Mouse (Mus musculus) cerebellum, postnatal 25 days (tissue): ENCODE results near the gene Prkch.

Source experiments
- DNase-seq, 2 experiments: peaks; one replicate each; pipeline ENCODE4 v3.0.0; 2021; ENCODE audit warnings: mixed read lengths in 2 of 2

The Prkch gene

DNA sequence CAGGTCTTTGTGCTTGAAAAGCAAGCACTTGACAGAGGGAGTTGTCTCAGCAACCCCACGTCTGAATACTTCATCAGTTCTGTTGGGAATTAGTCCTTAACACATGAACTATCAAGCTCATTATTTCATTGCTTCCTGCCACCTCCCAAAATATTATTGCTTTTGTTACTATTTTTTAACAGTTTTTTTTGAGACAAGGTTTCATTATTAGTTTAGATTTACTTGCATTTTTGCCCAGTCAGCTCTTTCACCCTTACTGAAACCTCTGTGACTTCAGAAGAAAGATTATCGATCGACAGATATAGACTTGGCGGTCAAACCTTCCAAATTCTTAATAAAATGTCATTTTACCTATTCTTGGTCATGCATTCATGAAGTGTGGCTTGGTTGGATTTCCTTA lies 219.3 kb downstream of the Prkch start:
- DNase-seq, result no peak

DNA sequence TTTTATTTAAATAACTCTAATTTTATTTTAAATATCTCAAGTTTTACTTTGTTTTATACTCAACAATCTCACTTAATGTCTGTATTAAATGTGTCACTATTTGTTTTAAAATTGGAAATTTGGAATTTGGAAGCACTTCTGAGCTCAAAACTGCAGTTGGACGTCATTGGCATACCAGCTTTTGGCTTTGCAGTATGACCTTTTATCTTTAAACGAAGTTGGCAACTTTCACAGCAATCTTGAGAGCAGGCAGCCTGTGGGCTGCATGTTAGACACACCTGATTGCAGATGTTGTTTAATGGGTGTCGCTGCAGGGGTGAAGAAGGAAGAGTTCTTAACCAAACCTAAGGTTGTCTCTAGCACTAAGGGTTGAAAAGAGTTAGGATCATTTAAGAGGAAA lies 220.9 kb downstream of the Prkch start:
- no peak for DNase-seq

DNA sequence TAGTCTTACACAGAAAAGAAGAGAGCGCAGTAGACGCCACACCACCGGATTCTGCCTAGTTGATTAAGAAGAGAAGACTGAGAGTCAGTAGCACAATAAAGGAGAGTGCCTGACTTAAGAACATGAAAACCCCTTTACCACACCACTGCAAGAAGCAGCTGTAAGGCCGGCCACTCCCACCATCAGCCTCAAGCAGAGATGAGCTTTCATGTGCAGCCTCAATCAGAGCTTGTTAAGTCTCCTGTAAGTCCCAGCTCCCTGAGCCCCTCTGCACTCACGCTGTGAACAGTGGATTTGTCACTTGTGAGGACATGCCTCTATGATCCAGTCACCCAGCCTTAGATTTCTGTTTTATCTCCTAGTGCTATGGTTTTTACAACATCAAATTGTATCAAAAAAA lies 221.4 kb downstream of the Prkch start:
- no peak for DNase-seq

DNA sequence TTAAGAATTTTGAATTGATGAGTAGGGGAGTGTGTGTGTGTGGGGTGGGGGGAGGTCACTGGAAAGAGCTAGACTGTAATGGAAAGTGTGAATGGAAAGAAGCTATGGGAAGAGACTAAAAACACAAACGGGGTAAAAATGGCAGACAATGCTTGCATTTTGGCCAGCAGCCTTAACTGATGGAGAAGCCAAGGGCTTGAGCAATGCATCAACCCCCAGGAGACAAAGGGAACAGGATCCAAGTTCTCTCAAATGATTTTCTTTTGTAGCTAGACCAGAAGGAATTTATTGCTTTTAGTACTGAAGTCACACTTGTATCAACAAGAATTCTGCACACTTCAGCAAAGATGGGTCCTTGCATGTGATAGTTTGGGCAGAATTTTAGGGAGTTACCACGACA lies 222.6 kb downstream of the Prkch start:
- no peak for DNase-seq

DNA sequence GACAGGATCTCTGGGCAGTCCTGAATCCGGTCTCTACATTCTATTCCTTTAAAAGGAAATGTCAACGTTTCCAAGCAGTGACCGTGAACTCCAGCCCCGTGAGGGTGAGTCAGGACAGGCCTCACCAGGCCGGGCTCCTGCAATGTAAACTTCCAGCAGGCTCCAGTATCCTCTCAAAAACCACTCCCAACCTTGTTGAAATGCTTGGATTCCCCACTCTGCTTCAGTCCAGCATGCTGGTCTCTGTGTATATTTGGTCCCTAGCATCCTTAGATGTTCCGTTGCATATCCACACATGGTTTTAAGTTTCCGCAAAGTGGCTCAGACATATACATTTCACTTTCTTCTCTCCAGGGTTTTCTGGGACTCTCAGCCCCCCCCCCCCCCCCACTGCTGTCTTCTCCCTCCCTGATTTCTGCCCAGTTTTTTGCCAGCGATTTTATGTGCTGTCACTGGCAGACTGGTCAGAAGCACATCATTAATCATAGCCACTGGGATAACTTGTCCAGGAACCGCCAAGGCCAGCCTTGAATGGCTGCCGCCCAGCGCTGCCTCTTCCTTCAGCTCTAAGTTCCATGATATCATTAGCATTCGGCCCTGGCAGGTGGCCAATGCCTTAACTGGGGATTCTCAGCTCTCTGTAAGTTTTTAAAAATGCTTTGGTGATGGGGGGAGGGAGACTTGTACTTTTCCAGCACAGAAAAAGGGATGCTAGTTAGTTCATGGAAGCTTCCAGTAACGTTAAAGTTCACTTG lies 225.6 kb downstream of the Prkch start:
- DNase-seq, result peak in 1 of 2 experiments; percentile 44

DNA sequence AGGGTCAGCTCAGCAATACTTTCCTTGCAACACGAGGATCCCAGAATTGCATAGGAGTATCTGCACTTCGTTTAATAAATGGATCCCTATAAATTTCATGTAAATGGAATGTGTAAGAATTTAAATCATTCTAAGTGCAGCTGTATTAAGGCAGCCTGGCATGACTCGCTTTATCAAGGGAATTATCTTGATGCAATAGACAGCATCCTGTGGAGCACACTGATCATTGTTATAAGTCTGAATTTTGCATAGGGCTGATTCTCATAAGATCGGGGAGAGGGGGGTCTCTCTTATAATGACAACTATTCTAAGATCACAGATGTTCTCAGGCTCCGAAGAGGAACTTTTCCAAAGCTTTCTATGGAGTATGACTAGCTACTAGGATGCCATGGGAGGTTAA lies 226.3 kb downstream of the Prkch start:
- DNase-seq, result no peak

DNA sequence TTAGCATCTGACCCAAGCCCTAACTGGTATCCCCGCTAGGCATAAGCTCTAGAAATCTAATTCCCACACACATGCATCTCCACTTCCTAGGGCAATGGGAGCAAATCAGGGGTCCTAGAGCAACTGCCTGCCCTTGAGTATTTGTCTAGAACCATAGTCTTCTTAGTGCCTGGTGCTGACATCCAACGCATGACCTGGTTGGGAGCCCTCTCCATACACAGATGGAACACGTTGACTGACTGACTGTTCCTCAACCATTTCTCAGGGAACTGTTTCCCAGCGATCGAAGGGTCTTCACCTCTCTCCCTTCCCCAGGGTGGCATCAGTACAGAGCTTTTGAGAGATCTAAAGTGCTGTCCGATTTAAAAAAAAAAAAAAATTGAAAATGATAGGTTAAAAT lies 227.6 kb downstream of the Prkch start:
- no peak for DNase-seq

DNA sequence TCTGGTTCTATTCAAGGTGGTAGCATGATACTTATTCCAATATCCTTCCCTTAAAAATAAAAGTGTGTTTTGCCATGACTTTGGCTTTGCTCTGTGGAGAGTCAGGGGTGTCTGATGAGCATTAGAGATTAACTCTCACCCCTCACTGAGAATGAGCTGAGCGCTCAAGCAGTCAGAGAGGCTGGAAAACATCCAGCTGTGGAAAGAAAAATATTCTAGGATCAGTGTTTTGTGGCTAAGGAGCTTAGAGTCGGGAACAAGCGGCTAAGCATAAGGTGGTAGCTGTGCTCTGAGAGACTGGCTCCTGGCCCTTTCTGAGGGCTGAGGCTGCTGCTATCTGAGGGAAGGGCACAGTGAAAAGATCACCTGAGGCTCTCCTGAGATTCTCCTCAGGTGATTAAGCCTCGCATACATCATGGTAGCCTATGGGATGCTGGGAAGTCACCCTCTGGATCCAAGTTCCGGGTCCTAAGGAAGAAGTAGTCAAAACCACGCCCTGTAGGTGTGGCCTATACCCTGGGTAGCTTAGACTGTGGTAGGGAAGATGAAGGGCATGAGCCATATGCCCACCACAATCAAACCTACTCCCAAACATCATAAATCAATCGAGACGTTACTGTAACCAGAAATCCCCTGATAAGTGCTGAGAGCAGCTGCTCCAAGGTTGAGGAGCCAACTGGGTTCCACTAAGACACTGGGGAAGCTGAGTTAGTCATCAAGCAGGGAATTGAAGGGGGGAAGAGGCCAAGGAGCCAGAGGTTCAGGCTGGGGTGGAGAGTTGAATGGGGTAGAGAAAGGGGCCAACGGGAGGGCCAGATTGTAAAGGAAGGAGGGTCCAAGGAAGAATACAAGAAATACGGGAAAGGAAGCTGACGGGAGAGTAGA lies 228.7 kb downstream of the Prkch start:
- no peak for DNase-seq

DNA sequence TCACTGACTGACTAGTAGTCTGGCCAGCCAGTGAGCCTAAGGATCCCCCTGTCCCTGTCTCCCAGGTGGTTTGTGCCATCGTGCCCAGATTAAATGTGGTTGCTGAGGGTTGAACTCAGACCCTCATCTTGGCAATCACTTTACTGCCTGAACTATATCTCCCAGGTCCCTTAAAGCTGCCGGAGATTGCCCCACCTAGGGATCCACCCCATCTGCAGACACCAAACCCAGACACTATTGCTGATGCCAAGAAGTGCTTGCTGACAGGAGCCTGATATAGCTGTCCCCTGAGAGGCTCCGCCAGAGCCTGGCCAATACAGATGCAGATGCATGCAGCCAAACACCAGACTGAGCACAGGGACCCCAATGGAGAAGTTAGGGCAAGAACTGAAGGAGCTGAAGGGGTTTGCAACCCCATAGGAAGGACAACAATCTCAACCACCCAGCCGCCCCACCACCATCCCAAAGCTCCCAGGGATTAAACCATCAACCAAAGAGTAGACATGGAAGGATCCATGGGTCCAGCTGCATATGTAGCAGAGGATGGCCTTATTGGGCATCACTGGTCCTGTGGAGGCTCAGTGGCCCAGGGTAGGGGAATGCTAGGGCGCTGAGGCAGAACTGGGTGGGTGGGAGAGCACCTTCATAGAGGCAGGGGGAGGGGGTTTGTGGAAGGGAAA lies 229.6 kb downstream of the Prkch start:
- DNase-seq, result no peak

DNA sequence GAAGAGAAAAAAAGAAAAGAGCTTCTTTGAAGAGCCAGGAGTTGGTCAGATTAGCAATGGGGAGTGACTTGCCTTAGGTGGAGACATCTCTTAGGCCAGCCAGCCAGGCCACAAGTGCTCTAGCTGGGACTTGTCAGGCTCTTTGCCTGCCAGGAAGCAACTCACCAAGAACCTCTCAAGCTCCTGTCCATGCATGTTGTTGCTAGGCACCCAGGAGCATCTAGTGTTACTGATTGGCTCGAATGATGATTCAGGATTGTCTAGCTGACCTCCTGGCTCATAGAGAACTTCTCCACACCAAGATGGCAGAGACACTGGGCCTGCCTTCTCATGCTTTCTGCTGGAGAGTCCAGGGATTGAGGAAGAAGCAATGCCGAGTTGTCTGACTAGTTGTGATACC lies 230.3 kb downstream of the Prkch start:
- no peak for DNase-seq

DNA sequence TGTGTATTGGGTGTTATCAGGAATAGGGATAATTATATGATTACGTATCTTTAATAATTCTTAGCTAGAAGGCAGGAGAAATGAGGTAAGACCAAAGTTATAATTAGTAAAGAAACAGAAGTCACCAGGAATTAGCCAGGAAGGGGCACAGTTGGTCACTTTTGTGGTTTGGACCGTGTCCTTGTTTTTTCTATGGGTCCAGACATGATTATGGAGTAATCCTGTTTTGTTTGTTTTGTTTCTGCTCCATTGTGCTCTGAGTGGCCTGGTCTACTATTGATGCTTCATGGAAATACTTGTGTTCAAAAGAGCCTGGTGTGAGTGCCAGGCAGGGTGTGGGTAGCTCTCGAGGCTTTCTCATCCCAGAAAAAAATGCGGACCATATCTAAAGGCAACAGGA lies 230.9 kb downstream of the Prkch start:
- no peak for DNase-seq

DNA sequence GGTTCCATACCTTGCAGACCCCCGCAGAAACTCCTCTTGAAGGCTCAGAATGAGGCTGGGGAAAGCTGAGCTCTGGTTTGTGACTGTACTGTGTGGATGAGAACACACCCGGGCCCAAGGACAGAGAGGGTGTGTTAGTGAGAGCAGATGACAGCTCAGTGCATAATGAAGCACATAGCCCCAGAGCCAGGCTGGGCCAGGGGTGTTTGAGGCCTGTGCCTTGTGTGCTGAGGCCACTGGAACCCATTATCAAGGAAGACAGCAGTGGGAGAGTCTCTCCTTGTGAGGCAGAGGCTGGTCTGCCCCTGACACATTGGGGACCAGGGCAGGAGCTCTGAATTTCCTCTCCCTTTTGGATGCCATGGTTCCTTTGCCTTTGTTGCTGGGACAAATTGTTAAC lies 231.3 kb downstream of the Prkch start:
- no peak for DNase-seq

DNA sequence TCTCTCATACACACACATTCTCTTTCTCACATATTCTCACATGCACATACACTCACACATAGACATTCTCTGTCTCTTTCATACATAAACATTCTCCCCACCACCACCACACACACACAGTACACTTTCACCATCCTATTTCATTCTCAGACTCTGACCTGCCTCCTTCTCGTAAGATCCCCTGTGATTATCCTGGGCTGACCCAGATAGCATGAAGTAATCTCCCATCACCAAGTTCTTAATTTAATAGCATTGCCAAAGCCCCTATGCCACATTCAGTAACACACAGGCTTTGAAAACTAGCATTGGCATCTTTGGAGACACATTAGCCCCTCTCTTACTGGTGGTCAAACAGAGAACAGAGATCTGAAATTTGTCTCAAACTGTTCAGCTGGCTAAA lies 232.3 kb downstream of the Prkch start:
- DNase-seq, result no peak

DNA sequence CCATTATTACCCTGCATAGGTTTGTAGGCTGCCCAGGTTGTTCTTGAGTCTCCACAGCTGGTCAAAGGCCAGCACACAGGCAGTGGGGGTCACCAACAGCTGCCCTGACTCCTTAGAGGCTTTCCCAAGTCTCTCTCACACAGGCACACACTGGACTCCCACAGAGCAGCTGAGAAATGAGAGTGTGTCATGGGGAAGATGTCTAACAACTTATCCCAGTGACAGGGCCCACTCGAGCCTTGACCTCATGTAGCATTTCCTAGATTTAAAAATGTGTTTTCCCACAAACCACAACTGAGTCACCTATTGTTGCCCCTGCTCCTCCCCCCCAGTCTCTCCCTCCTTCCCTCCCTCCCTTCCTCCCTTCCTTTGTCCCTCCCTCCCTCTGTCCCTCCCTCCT lies 234.2 kb downstream of the Prkch start:
- no peak for DNase-seq

DNA sequence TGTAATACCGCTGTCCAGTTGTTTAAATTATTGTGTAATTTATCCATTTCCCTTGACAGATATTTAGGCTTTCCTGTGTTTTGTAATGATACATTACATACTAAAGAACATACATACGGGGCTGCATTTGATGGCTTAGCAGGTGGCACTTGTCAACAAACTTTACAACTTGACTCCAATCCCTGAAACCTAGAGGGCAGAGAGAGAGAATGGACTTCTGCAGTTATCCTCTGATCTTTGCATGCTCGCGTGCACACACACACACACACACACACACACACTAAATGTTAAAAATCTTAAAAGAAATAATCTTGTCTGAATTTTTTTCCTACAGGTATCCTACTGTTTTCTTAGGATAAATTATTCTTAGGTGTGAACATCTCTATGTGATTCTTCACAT lies 236.6 kb downstream of the Prkch start:
- DNase-seq, result no peak

DNA sequence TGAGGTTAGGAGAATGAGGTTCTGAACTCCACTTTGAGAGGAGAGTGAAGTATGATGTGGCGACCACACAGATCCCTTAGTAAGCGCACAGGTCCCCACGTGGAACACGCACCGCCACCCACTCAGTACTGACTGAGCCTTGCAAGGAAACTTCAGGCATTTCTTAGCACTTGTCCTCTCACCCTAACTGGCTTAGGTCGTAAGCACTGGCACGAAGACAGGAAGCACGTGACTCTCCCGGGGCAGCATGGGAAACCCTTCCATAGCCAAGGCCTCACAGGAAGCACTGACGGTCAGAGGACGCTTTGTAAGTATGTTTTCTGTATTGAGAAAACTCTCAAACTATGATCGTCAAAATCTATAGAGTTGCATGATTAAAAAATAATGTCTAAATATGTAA lies 237.7 kb downstream of the Prkch start:
- no peak for DNase-seq

DNA sequence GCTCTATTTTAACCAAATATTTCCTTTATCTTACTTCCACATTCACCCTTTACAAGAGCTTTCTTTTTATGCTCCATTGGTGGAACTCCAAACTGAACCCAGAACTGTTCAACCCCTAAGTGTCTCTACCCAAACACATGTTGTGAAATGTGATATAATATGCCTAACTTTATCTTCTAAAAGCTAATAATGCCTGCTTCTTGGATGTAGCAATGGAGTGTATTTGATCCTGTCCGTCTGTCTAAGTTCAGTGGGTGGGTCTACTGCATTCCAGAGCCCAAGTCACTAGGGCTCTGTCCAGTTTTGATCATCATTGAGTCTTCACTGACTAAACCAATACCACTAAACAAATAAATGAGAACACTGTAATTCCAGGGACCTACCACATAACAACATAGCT lies 240.2 kb downstream of the Prkch start:
- no peak for DNase-seq
